Mouse (Mus musculus): ENCODE results near the gene Cyp4x1. TPM values are rescaled to one million over a fixed set of nuclear protein-coding genes. Genes with fewer than 3 reads are reported as not detected.
A peak's percentile ranks its signal among the peaks of the same experiment; 100 is the strongest.

Gene Cyp4x1
- total RNA-seq, 2 experiments from 2014 or later: 16.8 to 17.1 TPM

GRCm38 (mm10) chr4:115058317-115058761, 75.7 kb downstream of the Cyp4x1 start:
- no peak for DNase-seq (ENCODE audit: low spot score in 2 of 2)

- DNase-seq (ENCODE audit: low spot score in 2 of 2): no peak
These were observed 76.3 kb downstream of the Cyp4x1 start for GRCm38 (mm10) chr4:115057674-115058316.

DNA sequence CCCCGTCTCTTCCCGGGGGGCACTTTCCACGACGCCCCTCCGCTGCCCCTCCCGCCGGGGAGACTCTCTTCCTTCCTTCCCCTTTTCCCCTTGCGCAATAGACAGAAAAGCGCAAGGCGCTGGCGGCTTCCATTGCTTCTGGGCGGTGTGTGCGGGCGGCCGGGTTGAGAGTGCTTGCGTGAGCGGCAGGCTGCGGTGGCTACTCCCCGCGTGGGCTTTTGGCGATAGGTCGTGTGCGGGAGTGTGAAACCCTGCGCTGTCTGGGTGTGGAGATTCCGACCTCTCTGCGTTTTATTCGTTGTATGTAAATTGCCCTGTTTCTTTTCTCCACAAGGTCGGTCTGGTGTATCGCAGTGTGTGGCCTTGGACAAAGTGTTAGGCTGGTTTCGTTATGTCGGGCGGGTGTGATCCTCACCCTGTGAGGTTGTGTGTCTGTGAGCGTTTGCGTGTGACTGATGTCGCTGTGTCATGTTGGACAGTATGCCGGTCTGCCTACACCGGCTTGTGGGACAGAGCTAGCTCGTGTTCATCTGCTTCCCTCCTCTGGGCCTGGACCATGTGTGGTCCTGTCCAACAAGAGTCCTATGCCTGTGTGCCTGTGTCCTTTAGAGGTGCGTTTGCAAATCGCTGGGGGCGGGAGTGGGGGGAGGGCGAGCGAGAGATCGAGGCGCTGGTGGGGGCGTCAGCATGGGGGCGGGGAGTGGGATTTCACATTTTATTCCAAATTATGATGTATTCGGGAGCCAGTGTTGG, 77.0 kb downstream of the Cyp4x1 start:
- peak in 1 of 2 experiments; percentile 24 for DNase-seq (ENCODE audit: low spot score in 2 of 2)

DNA sequence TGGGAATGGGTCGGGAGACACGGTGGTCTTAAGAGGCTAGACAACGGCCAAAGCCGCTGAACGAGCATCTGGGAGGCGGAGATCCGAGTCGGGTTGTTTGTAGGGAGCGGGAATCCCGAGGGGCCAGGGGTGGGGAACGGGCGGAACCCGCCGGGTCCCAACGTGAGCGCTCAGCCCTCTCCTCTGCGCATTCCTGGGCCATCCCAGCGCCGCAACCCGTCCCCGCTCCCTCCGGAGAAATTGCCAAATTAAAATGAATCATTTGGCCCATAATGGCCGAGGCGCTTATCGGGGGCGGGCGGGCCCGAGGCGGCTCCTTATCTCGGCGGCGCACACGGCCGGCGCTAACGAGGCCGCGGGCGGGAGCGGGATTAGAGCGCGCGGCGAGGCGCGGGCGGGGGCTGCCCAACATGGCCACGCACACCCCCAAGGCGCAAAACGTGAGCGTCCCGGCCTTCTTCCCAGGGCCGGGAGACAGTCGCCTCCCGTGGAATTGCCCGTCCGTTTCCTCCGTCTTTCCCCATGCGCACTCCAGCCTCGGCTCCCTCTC, 77.6 kb downstream of the Cyp4x1 start, which contains the start of gene Tal1:
TSS of gene Tal1 (plus strand) at position 56 of the 550 bp plus-strand sequence.
- no peak for DNase-seq (ENCODE audit: low spot score in 2 of 2)

Other genes starting within 250 kb of the Cyp4x1 start
- under 1 TPM; 0.58 to 0.91 TPM for gene Foxd2, start 225.4 kb downstream of the Cyp4x1 start, total RNA-seq (2021)
- not detected for gene Foxe3, start 208.3 kb downstream of the Cyp4x1 start, total RNA-seq (2021)
- 10 to 100 TPM; 68.2 to 79.4 TPM for gene Cmpk1, start 147.0 kb downstream of the Cyp4x1 start, total RNA-seq (2021)
- gene Stil, start 134.1 kb downstream of the Cyp4x1 start, total RNA-seq (2021): under 1 TPM; 0.59 to 0.63 TPM
- 1 to 10 TPM; 1.3 to 1.4 TPM for gene Tal1, start 77.9 kb downstream of the Cyp4x1 start, total RNA-seq (2021)
- under 1 TPM; 0.42 to 0.93 TPM for gene Pdzk1ip1, start 45.6 kb downstream of the Cyp4x1 start, total RNA-seq (2021)
- gene Cyp4a29, start 107.8 kb upstream of the Cyp4x1 start, total RNA-seq (2021): not detected
- gene Cyp4a12a, start 164.8 kb upstream of the Cyp4x1 start, total RNA-seq (2021): not detected